Mouse (Mus musculus): ENCODE results near the gene Ptprb. TPM values are rescaled to one million over a fixed set of nuclear protein-coding genes. Genes with fewer than 3 reads are reported as not detected.

Gene Ptprb
- total RNA-seq, 1 experiment = 0.62 TPM

DNA sequence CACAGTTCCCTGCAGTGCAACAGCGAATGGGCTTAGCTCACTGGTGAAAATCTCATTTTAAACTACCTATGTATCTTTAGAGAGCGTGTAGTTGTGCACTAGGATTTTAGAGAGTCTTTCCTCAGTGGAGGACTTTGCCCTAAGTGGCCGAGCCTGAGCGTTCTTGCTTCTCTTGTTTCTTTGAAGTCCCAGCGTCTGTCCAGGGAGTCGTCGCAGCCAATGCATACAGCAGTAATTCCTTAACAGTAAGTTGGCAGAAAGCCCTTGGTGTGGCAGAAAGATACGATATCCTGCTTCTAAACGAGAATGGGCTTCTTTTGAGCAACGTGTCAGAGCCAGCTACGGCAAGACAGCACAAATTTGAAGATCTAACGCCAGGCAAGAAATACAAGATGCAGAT is 65.9 kb downstream of the Ptprb start:
- H3K9me3 ChIP-seq (ENCODE audit: control insufficient read depth, insufficient read depth, low read depth, low read length) = no peaks in the 10 kb centered on the region
- in situ Hi-C loops (cut with MboI; ENCODE audit: low sequenced_read_pairs in 2 of 2, unreplicated experiment in 2 of 2) = no loop called here
- no peaks in the 10 kb centered on the region for H3K36me3 ChIP-seq (ENCODE audit: control insufficient read depth, insufficient read depth, low read length, poor library complexity, severe bottlenecking)
- H3K4me1 ChIP-seq (ENCODE audit: control insufficient read depth in 2 of 2, insufficient read depth in 2 of 2, low read length in 2 of 2, poor library complexity in 1 of 2) = no peaks in the 10 kb centered on the region
- no peak for TF ChIP-seq CHD2 (IDR thresholded peaks at IDR 0.05; ENCODE audit: low read depth, low read length)
- no peak for TF ChIP-seq ZC3H11A (IDR thresholded peaks at IDR 0.05; ENCODE audit: borderline replicate concordance, low read depth, low read length)
- TF ChIP-seq HCFC1 (IDR thresholded peaks at IDR 0.05; ENCODE audit: borderline replicate concordance, insufficient read depth, low read length) = no peak
- no peak for TF ChIP-seq ZNF384 (IDR thresholded peaks at IDR 0.05; ENCODE audit: low read depth, low read length)
- no peak for TF ChIP-seq MAFK (IDR thresholded peaks at IDR 0.05; ENCODE audit: insufficient read depth, low read depth, low read length)
- H3K4me3 ChIP-seq (ENCODE audit: insufficient read depth in 1 of 2, low read depth in 1 of 2, low read length in 2 of 2, poor library complexity in 1 of 2, severe bottlenecking in 1 of 2) = no peak overlapping the region
- no peak overlapping the region for H3K9ac ChIP-seq (ENCODE audit: insufficient read depth, low read depth, low read length, poor library complexity, severe bottlenecking)
- H3K27ac ChIP-seq (ENCODE audit: insufficient read depth, low read depth, low read length, poor library complexity, severe bottlenecking) = no peak overlapping the region
- DNase-seq (ENCODE audit: low read depth, low spot score) = no peak

DNA sequence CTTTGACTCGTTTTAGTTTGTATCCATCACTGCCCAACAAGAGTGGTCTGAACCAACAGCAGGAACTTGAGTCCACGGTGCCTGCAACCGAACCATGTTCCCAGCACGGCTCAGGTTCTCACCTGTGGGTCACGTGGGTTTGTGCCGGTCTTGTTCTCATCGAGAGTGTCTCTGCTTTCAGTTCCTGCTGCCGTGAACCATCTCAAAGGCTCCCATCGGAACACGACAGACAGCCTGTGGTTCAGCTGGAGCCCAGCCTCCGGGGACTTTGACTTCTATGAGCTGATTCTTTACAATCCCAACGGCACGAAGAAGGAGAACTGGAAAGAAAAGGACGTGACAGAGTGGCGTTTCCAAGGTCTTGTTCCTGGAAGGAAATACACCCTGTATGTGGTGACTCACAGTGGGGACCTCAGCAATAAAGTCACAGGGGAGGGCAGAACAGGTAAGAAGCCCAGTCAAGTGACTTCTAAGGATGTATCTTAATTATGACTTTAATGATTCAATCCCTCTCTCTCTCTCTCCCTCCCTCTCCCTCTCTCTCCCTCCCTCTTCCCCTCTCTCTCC is 71.4 kb downstream of the Ptprb start:
- Histone ChIP-seq H3K4me1 (ENCODE audit: control insufficient read depth in 2 of 2, insufficient read depth in 2 of 2, low read length in 2 of 2, poor library complexity in 1 of 2) (no peaks in the 10 kb centered on the region; a peak in 1 of 4 replicates), H3K9me3 (ENCODE audit: control insufficient read depth, insufficient read depth, low read depth, low read length) (no peaks in the 10 kb centered on the region), H3K9ac (ENCODE audit: insufficient read depth, low read depth, low read length, poor library complexity, severe bottlenecking) (no peak overlapping the region), H3K27ac (ENCODE audit: insufficient read depth, low read depth, low read length, poor library complexity, severe bottlenecking) (no peak overlapping the region), H3K4me3 (ENCODE audit: insufficient read depth in 1 of 2, low read depth in 1 of 2, low read length in 2 of 2, poor library complexity in 1 of 2, severe bottlenecking in 1 of 2) (no peak overlapping the region), H3K36me3 (ENCODE audit: control insufficient read depth, insufficient read depth, low read length, poor library complexity, severe bottlenecking) (no peaks in the 10 kb centered on the region)
- no peak for TF ChIP-seq MAFK (IDR thresholded peaks at IDR 0.05; ENCODE audit: insufficient read depth, low read depth, low read length)
- TF ChIP-seq ZC3H11A (IDR thresholded peaks at IDR 0.05; ENCODE audit: borderline replicate concordance, low read depth, low read length) = no peak
- no peak for TF ChIP-seq ZNF384 (IDR thresholded peaks at IDR 0.05; ENCODE audit: low read depth, low read length)
- TF ChIP-seq CHD2 (IDR thresholded peaks at IDR 0.05; ENCODE audit: low read depth, low read length) = no peak
- no peak for TF ChIP-seq HCFC1 (IDR thresholded peaks at IDR 0.05; ENCODE audit: borderline replicate concordance, insufficient read depth, low read length)
- in situ Hi-C loops (cut with MboI; ENCODE audit: low sequenced_read_pairs in 2 of 2, unreplicated experiment in 2 of 2) = no loop called here
- no peak for DNase-seq (ENCODE audit: low read depth, low spot score)

- no peaks in the 10 kb centered on the region; a peak in 1 of 4 replicates for H3K4me1 ChIP-seq (ENCODE audit: control insufficient read depth in 2 of 2, insufficient read depth in 2 of 2, low read length in 2 of 2, poor library complexity in 1 of 2)
- H3K27ac ChIP-seq (ENCODE audit: insufficient read depth, low read depth, low read length, poor library complexity, severe bottlenecking) = no peak overlapping the region
- no peak for DNase-seq (ENCODE audit: low read depth, low spot score)
- no peak for TF ChIP-seq MAFK (IDR thresholded peaks at IDR 0.05; ENCODE audit: insufficient read depth, low read depth, low read length)
- no peak for TF ChIP-seq ZNF384 (IDR thresholded peaks at IDR 0.05; ENCODE audit: low read depth, low read length)
- no peak overlapping the region for H3K4me3 ChIP-seq (ENCODE audit: insufficient read depth in 1 of 2, low read depth in 1 of 2, low read length in 2 of 2, poor library complexity in 1 of 2, severe bottlenecking in 1 of 2)
- in situ Hi-C loops (cut with MboI; ENCODE audit: low sequenced_read_pairs in 2 of 2, unreplicated experiment in 2 of 2) = no loop called here
- no peaks in the 10 kb centered on the region for H3K9me3 ChIP-seq (ENCODE audit: control insufficient read depth, insufficient read depth, low read depth, low read length)
- no peak overlapping the region for H3K9ac ChIP-seq (ENCODE audit: insufficient read depth, low read depth, low read length, poor library complexity, severe bottlenecking)
- H3K36me3 ChIP-seq (ENCODE audit: control insufficient read depth, insufficient read depth, low read length, poor library complexity, severe bottlenecking) = no peaks in the 10 kb centered on the region
Measured at GRCm38 (mm10) chr10:116349004-116349403, 73.7 kb downstream of the Ptprb start.

GRCm38 (mm10) chr10:116350532-116350931 is 75.2 kb downstream of the Ptprb start:
- H3K36me3 ChIP-seq (ENCODE audit: control insufficient read depth, insufficient read depth, low read length, poor library complexity, severe bottlenecking) = no peaks in the 10 kb centered on the region
- no peak for DNase-seq (ENCODE audit: low read depth, low spot score)
- H3K27ac ChIP-seq (ENCODE audit: insufficient read depth, low read depth, low read length, poor library complexity, severe bottlenecking) = no peak overlapping the region
- no peaks in the 10 kb centered on the region; a peak in 1 of 4 replicates for H3K4me1 ChIP-seq (ENCODE audit: control insufficient read depth in 2 of 2, insufficient read depth in 2 of 2, low read length in 2 of 2, poor library complexity in 1 of 2)
- no peaks in the 10 kb centered on the region for H3K9me3 ChIP-seq (ENCODE audit: control insufficient read depth, insufficient read depth, low read depth, low read length)
- no peak overlapping the region for H3K9ac ChIP-seq (ENCODE audit: insufficient read depth, low read depth, low read length, poor library complexity, severe bottlenecking)
- in situ Hi-C loops (cut with MboI; ENCODE audit: low sequenced_read_pairs in 2 of 2, unreplicated experiment in 2 of 2) = no loop called here
- TF ChIP-seq CHD2 (IDR thresholded peaks at IDR 0.05; ENCODE audit: low read depth, low read length) = no peak
- no peak for TF ChIP-seq ZNF384 (IDR thresholded peaks at IDR 0.05; ENCODE audit: low read depth, low read length)
- no peak for TF ChIP-seq HCFC1 (IDR thresholded peaks at IDR 0.05; ENCODE audit: borderline replicate concordance, insufficient read depth, low read length)
- TF ChIP-seq MAFK (IDR thresholded peaks at IDR 0.05; ENCODE audit: insufficient read depth, low read depth, low read length) = no peak
- TF ChIP-seq ZC3H11A (IDR thresholded peaks at IDR 0.05; ENCODE audit: borderline replicate concordance, low read depth, low read length) = no peak
- H3K4me3 ChIP-seq (ENCODE audit: insufficient read depth in 1 of 2, low read depth in 1 of 2, low read length in 2 of 2, poor library complexity in 1 of 2, severe bottlenecking in 1 of 2) = no peak overlapping the region

DNA sequence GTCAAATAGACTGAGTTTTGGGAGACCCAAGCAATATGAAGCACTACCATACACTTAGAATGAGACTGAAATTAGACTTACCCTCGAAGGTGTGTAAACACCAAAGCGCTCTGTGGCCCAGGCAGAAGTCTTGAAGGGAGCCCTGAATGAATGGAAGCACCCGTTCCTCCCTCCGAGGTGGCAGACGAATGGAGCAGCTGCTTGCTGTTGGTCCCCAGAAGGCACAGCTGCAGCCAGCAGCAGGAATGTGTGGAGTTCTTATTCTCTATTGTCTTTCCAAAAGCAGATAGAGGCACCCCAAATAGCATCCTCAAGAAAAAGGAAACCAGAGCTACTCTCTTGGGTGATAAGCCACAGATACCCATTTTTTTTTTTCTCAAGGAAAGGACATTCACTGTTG is 79.0 kb downstream of the Ptprb start:
- Histone ChIP-seq H3K9me3 (ENCODE audit: control insufficient read depth, insufficient read depth, low read depth, low read length) (no peaks in the 10 kb centered on the region), H3K4me1 (ENCODE audit: control insufficient read depth in 2 of 2, insufficient read depth in 2 of 2, low read length in 2 of 2, poor library complexity in 1 of 2) (no peaks in the 10 kb centered on the region; a peak in 2 of 4 replicates), H3K27ac (ENCODE audit: insufficient read depth, low read depth, low read length, poor library complexity, severe bottlenecking) (no peak overlapping the region), H3K9ac (ENCODE audit: insufficient read depth, low read depth, low read length, poor library complexity, severe bottlenecking) (no peak overlapping the region), H3K4me3 (ENCODE audit: insufficient read depth in 1 of 2, low read depth in 1 of 2, low read length in 2 of 2, poor library complexity in 1 of 2, severe bottlenecking in 1 of 2) (no peak overlapping the region), H3K36me3 (ENCODE audit: control insufficient read depth, insufficient read depth, low read length, poor library complexity, severe bottlenecking) (no peaks in the 10 kb centered on the region)
- in situ Hi-C loops (cut with MboI; ENCODE audit: low sequenced_read_pairs in 2 of 2, unreplicated experiment in 2 of 2) = no loop called here
- TF ChIP-seq MAFK (IDR thresholded peaks at IDR 0.05; ENCODE audit: insufficient read depth, low read depth, low read length) (no peak), HCFC1 (IDR thresholded peaks at IDR 0.05; ENCODE audit: borderline replicate concordance, insufficient read depth, low read length) (no peak), CHD2 (IDR thresholded peaks at IDR 0.05; ENCODE audit: low read depth, low read length) (no peak), ZC3H11A (IDR thresholded peaks at IDR 0.05; ENCODE audit: borderline replicate concordance, low read depth, low read length) (no peak)
- DNase-seq (ENCODE audit: low read depth, low spot score) = no peak
